Mouse (Mus musculus) lung, adult 18-20 months (tissue): ENCODE results near the gene Slc43a3.
A peak's percentile ranks its signal among the peaks of the same experiment; 100 is the strongest.

Source experiments
- DNase-seq, 2 experiments: peaks; one replicate each; pipeline ENCODE4 v3.0.0; 2022; ENCODE audit warnings: mixed read lengths in 2 of 2

Slc43a3 gene

DNA sequence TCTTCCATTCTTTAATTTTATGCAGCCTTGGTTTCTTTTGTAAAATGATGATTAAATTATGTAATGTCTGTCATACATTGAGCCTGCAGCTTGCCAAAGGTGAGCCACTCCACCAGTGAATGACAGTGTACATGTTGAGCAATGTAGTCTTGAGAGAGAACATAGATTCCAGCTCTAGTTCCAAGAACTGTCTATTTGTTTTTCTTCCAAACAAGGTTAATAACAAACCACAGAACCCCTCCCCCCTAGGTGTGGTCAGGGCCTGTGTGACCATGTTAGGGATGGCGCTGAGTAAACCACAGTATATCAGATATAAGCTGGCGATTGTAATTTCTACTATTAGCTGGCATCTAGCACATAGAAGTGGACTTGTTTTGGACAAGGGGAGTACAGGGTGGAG, 60.0 kb downstream of the Slc43a3 start:
- DNase-seq = no peak

- DNase-seq = peak; percentile 9 to 14
Measured at GRCm38 (mm10) chr2:84999486-85000181, 63.3 kb downstream of the Slc43a3 start.

DNA sequence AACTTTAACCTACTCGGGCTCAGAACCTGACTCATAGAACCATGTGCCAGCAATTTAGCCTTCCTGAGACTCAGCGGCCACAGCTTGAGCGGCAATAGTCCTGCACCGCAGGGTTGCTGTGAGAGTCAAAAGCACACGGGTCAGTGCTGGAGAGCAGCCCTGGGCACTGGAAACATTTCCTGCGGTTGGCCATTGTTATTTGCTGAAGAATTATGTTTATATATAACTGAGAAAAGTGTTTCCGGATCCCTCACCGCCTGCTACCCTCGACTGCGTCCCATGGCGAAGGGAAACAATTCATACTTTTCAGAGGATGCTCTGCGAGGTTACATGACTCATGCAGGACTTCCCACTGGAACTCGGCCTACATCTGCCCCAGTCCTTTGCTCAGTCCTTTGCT, 65.1 kb downstream of the Slc43a3 start:
- peak; percentile 42 for DNase-seq

GRCm38 (mm10) chr2:85002575-85002974, 66.2 kb downstream of the Slc43a3 start:
- no peak for DNase-seq

DNA sequence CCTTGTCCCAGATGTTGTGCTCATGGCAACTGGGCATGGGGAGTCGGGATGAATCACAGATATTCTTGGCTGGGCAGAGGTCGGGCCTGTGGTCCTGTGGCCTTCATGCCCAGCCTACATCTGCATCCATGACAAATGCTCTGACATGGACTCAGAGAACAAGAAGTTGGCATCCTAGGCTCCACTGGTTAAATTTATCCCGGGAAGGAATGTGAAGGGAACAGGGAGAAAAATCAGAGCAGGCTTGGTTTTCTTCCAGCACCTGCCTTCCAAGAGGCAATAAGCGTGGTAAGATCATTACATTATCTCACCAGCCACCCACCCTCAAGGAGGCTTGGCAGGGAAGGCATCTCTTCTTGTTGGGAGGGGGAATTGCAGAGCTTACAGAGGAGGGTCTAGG, 68.0 kb downstream of the Slc43a3 start:
- no peak for DNase-seq

GRCm38 (mm10) chr2:85006600-85006999, 70.2 kb downstream of the Slc43a3 start:
- no peak for DNase-seq

- peak in 1 of 2 experiments; percentile 27 for DNase-seq
Measured at GRCm38 (mm10) chr2:85007729-85008128, 71.3 kb downstream of the Slc43a3 start.
